Mouse (Mus musculus): ENCODE data around the gene Atp5k. TPM values are rescaled to one million over a fixed set of nuclear protein-coding genes. Genes with fewer than 3 reads are reported as not detected.
A peak's percentile ranks its signal among the peaks of the same experiment; 100 is the strongest.

The Atp5k gene
- polyA plus RNA-seq (2021): 817 TPM

DNA sequence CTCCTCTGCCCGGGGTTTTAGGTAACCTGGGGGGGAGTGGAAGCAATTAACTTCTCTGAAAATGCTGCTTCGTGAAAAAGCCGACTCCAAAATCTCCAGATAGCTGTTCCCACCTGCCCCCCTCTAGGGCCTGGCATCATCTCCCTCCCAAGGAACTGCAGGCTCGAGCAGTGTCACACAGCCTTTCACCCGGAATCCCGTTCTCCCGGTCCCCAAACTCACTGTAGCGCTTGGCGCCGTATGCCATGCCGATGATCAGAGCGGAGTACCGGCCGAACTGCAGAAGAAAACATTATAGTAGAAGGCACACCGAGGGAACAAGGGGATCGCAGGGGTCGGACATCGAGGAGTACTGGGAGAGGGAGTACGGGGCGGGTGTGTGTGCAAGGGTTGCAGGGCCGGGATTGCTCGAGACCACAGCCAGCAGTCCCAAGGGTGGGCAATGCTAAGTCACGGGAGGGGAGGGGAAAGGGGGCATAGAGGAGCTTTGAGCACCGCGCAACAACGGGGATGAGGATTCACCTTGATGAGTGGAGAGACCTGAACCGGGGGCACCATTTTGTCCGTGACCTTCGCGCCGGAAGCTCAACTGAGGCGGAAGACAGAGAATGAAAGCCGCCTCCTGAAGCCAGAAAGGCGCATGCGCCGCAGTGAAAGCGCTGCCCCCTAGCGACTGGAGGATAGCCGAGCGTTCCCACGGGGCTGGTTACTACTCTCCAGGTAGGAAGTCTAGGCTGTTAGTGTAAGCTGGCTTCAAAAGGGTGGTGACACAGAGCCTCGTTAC, at the start of gene Atp5k:
Gene Atp5k (minus strand): TSS at position 645 of the 784 bp plus-strand sequence.
- in situ Hi-C loops (cut with MboI; ENCODE audit: low pct_unique_long_range_greater_than_20kb): no loop called here
- peak; percentile 98 for TF ChIP-seq CTCF (IDR thresholded peaks at IDR 0.05)
- no peaks in the 10 kb centered on the region for H3K27me3 ChIP-seq
- ChIA-PET POLR2A (interaction anchor here (1.1 to 1.2 kb wide), 2 partner anchors 14 to 20 kb away, joined by 3 read pairs; no protein-coding TSS in a partner anchor), CTCF (interaction anchor here (0.6 to 2.2 kb wide), 13 partner anchors 9 to 235 kb away, joined by 3 to 7 read pairs (median 3); no protein-coding TSS in a partner anchor)
- ATAC-seq (peak; percentile 89), DNase-seq (ENCODE audit: low read depth, low spot score) (peak; percentile 71)

DNA sequence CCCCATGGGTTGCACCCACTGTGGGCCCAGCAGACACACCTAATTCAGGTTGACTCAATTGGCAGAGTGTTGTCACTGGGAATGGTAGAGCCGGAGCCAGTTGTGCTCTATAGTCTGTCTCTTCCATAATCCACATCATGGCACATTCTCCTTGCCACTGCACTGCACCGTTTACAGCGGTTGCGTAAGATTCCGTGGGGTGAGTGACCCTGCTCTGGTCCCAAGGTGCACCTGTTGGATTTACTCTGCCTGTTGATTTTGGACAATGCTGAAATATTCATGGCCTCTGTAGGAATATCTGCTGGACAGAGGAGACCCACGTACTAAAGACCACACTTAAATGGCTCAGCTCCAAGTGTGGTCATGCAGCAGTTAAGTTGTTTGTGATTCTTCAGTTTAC, 48.8 kb upstream of the Atp5k start:
- POLR2A ChIA-PET: no interaction called here

GRCm38 (mm10) chr5:108475977-108476376, 41.7 kb upstream of the Atp5k start:
- CTCF ChIA-PET: interaction anchor here (1.2 kb wide), 1 partner anchor 12 kb away, joined by 3 read pairs; no protein-coding TSS in a partner anchor
- no peak for ATAC-seq
- no peak for DNase-seq (ENCODE audit: low read depth, low spot score)
- no peaks in the 10 kb centered on the region for H3K27me3 ChIP-seq
- no peak for TF ChIP-seq CTCF (IDR thresholded peaks at IDR 0.05)
- in situ Hi-C loops (cut with MboI; ENCODE audit: low pct_unique_long_range_greater_than_20kb): no loop called here
- POLR2A ChIA-PET: no interaction called here

More for the DNA sequence above, 48.8 kb upstream of the Atp5k start:
- in situ Hi-C loops (cut with MboI; ENCODE audit: low pct_unique_long_range_greater_than_20kb): no loop called here
- DNase-seq (ENCODE audit: low read depth, low spot score) (no peak), ATAC-seq (no peak)
- TF ChIP-seq CTCF (IDR thresholded peaks at IDR 0.05): no peak
- no peaks in the 10 kb centered on the region for H3K27me3 ChIP-seq
- CTCF ChIA-PET: no interaction called here

- no peaks in the 10 kb centered on the region for H3K27me3 ChIP-seq
- ChIA-PET CTCF (no interaction called here), POLR2A (interaction anchor here (0.8 to 0.9 kb wide), 2 partner anchors 11 to 104 kb away, joined by 3 to 6 read pairs; no protein-coding TSS in a partner anchor)
- no peak for TF ChIP-seq CTCF (IDR thresholded peaks at IDR 0.05)
- DNase-seq (ENCODE audit: low read depth, low spot score): no peak
- no peak for ATAC-seq
- in situ Hi-C loops (cut with MboI; ENCODE audit: low pct_unique_long_range_greater_than_20kb): no loop called here
Observed at GRCm38 (mm10) chr5:108473737-108474136, 39.5 kb upstream of the Atp5k start.

DNA sequence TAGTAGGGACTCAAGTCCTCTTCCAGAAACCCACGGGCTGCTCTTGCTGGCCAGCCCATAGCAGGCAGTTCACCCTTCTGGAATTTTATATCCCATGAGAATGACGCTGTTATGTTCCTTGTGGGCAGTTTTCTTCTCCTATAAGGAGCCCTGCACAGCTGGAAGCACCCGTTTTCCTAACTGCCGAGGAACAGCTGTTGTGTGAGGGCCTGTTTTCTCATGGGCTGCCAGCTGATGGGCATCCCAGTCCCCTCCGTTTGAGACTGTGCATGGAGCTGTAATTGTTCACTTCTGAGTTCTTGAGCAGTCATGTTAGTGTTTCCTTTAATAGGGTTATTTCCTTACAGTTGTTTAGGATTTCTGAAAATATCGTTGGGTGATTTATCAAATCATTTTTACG, 35.4 kb upstream of the Atp5k start:
- in situ Hi-C loops (cut with MboI; ENCODE audit: low pct_unique_long_range_greater_than_20kb): loop anchor here (5.0 kb wide), 1 partner anchor 437 kb away; no protein-coding TSS in a partner anchor
- POLR2A ChIA-PET: no interaction called here

GRCm38 (mm10) chr5:108466647-108467046, 32.4 kb upstream of the Atp5k start:
- POLR2A ChIA-PET: no interaction called here
- ATAC-seq (peak; percentile 14), DNase-seq (ENCODE audit: low read depth, low spot score) (no peak)
- TF ChIP-seq CTCF (IDR thresholded peaks at IDR 0.05): no peak
- no peaks in the 10 kb centered on the region for H3K27me3 ChIP-seq
- in situ Hi-C loops (cut with MboI; ENCODE audit: low pct_unique_long_range_greater_than_20kb): loop anchor here (5.0 kb wide), 1 partner anchor 434 kb away; no protein-coding TSS in a partner anchor
- CTCF ChIA-PET: no interaction called here

More for the DNA sequence above, 35.4 kb upstream of the Atp5k start:
- DNase-seq (ENCODE audit: low read depth, low spot score): no peak
- TF ChIP-seq CTCF (IDR thresholded peaks at IDR 0.05): no peak
- ATAC-seq: no peak
- no peaks in the 10 kb centered on the region for H3K27me3 ChIP-seq
- CTCF ChIA-PET: interaction anchor here (0.8 to 2.6 kb wide), 4 partner anchors 16 to 266 kb away, joined by 3 to 9 read pairs (median 4); no protein-coding TSS in a partner anchor

DNA sequence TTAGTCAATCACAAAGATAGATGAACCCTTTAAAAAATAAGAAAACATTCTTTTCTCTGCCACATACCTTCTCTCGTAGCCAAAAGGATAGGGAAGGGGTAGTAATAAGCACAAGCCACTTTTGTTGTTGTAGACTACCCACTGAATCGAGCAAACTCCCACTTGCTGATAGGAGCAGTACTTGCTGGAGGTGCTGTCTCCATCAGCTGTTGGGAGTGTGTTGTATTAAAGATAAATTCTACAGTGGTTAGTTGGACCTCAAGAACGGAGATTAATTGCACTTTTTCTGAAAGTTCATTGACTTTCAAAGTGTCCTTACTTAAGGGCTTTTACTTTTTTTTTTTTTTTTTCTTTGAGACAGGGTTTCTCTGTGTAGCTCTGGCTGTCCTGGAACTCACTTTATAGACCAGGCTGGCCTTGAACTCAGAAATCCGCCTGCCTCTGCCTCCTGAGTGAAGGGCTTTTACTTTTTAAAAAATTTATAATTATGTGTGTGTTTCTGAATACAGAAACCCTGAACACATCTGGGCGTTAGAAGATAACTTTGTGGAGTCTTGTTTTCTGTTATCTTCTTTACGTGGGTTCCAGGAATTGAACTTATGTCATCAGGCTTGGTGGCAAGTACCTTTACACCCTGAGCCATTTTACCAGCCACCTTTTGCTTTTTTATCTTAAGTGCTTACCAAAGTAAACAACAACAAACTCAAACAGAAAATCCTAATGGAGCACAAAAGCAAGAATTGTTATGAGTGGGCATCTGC, 31.1 kb upstream of the Atp5k start:
- no peaks in the 10 kb centered on the region for H3K27me3 ChIP-seq
- DNase-seq (ENCODE audit: low read depth, low spot score) (no peak), ATAC-seq (no peak)
- in situ Hi-C loops (cut with MboI; ENCODE audit: low pct_unique_long_range_greater_than_20kb): loop anchor here (5.0 kb wide), 1 partner anchor 433 kb away; no protein-coding TSS in a partner anchor
- no peak for TF ChIP-seq CTCF (IDR thresholded peaks at IDR 0.05)
- ChIA-PET POLR2A (no interaction called here), CTCF (interaction anchor here (0.9 kb wide), 1 partner anchor 14 kb away, joined by 3 read pairs; no protein-coding TSS in a partner anchor)

- in situ Hi-C loops (cut with MboI; ENCODE audit: low pct_unique_long_range_greater_than_20kb): no loop called here
- TF ChIP-seq CTCF (IDR thresholded peaks at IDR 0.05): no peak
- H3K27me3 ChIP-seq: peaks cover 4% of the 10 kb centered on the region
- ChIA-PET POLR2A (no interaction called here), CTCF (interaction anchor here (1.3 kb wide), 1 partner anchor 28 kb away, joined by 4 read pairs; the partner anchor contains the start of gene Atp5k)
- DNase-seq (ENCODE audit: low read depth, low spot score) (no peak), ATAC-seq (no peak)
Observed at GRCm38 (mm10) chr5:108462446-108462845, 28.2 kb upstream of the Atp5k start.

DNA sequence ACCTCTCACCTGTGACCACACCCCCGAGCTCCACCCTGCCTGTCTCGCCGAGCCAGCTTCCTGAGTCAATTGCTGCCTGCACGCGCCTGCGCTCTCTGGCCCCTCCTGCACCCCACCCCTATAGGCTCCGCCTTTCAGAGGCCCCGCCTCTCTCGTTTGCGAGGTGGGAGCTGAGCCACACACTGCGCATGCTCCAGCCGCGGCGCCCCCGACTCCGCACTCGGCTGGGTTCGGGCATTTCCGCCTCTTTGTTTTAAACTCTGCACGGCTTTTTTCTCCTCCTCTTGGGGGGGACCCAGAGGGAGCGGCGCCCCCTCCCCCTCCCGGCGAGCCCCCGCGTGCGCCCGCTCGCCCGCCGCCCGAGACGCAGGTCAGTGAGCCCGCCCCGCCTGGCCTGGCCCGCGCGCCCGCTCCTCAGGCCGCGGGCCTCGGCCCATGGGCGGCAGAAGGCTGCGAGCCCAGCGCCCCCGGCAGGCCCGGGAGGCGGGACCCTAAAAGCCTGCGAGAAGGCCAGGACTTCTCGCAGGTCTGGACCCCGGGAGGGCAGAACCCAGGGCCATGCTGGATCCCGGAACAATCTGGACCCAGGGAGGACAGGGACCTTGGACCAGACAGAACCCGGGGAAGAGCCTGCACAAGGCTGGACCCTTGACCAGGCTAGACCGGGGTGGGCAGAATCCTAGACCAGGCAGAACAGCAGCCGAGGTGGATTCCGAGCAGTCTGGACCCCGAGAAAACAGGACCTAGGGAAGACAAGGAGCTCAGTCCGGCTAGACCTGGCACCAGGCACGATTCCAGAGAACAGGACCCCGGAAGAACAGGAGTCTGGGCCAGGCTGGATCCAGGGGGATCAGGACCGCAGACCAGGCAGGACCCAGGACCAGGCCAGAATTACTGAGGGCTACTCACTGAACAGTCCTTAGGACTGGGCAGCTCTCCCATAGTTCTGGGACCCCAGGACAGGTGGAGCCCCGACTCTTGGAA, 27.1 kb upstream of the Atp5k start, which contains the start of gene Pcgf3:
Gene Pcgf3 (plus strand): TSS at position 151 of the 984 bp plus-strand sequence.
- H3K27me3 ChIP-seq: peaks cover 4% of the 10 kb centered on the region
- ATAC-seq (peak; percentile 92), DNase-seq (ENCODE audit: low read depth, low spot score) (peak; percentile 74)
- in situ Hi-C loops (cut with MboI; ENCODE audit: low pct_unique_long_range_greater_than_20kb): no loop called here
- TF ChIP-seq CTCF (IDR thresholded peaks at IDR 0.05): no peak
- ChIA-PET CTCF (interaction anchor here (1.3 kb wide), 1 partner anchor 27 kb away, joined by 4 read pairs; the partner anchor contains the start of gene Atp5k), POLR2A (interaction anchor here (0.6 to 0.7 kb wide), 2 partner anchors 11 to 43 kb away, joined by 3 read pairs; no protein-coding TSS in a partner anchor)
